Mouse (Mus musculus): ENCODE results near the gene Spats2.
"Not testable (repeated sequence)": the region's sequence is repeated elsewhere in the genome, so short reads cannot be mapped to it uniquely, and the experiment has no call there.

Spats2 gene

GRCm38 (mm10) chr15:99138389-99138788, 12.7 kb downstream of the Spats2 start:
- no peak for DNase-seq (ENCODE audit: low read depth)

GRCm38 (mm10) chr15:99139669-99140068, 14.0 kb downstream of the Spats2 start:
- DNase-seq (ENCODE audit: low read depth), result peak; percentile 71

- DNase-seq (ENCODE audit: low read depth), result no peak
Measured at GRCm38 (mm10) chr15:99150516-99150915, 24.8 kb downstream of the Spats2 start.

GRCm38 (mm10) chr15:99151324-99151723, 25.6 kb downstream of the Spats2 start:
- no peak for DNase-seq (ENCODE audit: low read depth)

GRCm38 (mm10) chr15:99153466-99153865, 27.8 kb downstream of the Spats2 start:
- no peak for DNase-seq (ENCODE audit: low read depth)

GRCm38 (mm10) chr15:99154515-99154914, 28.8 kb downstream of the Spats2 start:
- DNase-seq (ENCODE audit: low read depth), result not testable (repeated sequence)

- DNase-seq (ENCODE audit: low read depth), result peak; percentile 18
Measured at GRCm38 (mm10) chr15:99163512-99164365, 38.0 kb downstream of the Spats2 start.

GRCm38 (mm10) chr15:99172131-99172530, 46.4 kb downstream of the Spats2 start:
- DNase-seq (ENCODE audit: low read depth), result no peak

- DNase-seq (ENCODE audit: low read depth), result no peak
Measured at GRCm38 (mm10) chr15:99179639-99180038, 53.9 kb downstream of the Spats2 start.

GRCm38 (mm10) chr15:99184217-99184914, 58.6 kb downstream of the Spats2 start:
- DNase-seq (ENCODE audit: low read depth), result no peak

GRCm38 (mm10) chr15:99194358-99194757, 68.6 kb downstream of the Spats2 start:
- no peak for DNase-seq (ENCODE audit: low read depth)

- DNase-seq (ENCODE audit: low read depth), result no peak
Measured at GRCm38 (mm10) chr15:99195043-99195442, 69.3 kb downstream of the Spats2 start.

- peak; percentile 76 for DNase-seq (ENCODE audit: low read depth)
Measured at GRCm38 (mm10) chr15:99198761-99199160, 73.0 kb downstream of the Spats2 start.

- DNase-seq (ENCODE audit: low read depth), result no peak
Measured at GRCm38 (mm10) chr15:99205959-99206358, 80.2 kb downstream of the Spats2 start.

- DNase-seq (ENCODE audit: low read depth), result no peak
Measured at GRCm38 (mm10) chr15:99213183-99213582, 87.5 kb downstream of the Spats2 start.

GRCm38 (mm10) chr15:99214941-99215340, 89.2 kb downstream of the Spats2 start:
- peak; percentile 29 for DNase-seq (ENCODE audit: low read depth)

- peak; percentile 34 for DNase-seq (ENCODE audit: low read depth)
Measured at GRCm38 (mm10) chr15:99215741-99216463, 90.2 kb downstream of the Spats2 start.

GRCm38 (mm10) chr15:99217630-99218029, 91.9 kb downstream of the Spats2 start:
- DNase-seq (ENCODE audit: low read depth), result no peak

- DNase-seq (ENCODE audit: low read depth), result no peak
Measured at GRCm38 (mm10) chr15:99221315-99221952, 95.7 kb downstream of the Spats2 start.

- no peak for DNase-seq (ENCODE audit: low read depth)
Measured at GRCm38 (mm10) chr15:99222794-99223584, 97.3 kb downstream of the Spats2 start.

- peak; percentile 27 for DNase-seq (ENCODE audit: low read depth)
Measured at GRCm38 (mm10) chr15:99223585-99224207, 98.0 kb downstream of the Spats2 start.

Data from NIH3T3 (cell line).